Mouse (Mus musculus) mesoderm, embryonic 11.5 days (tissue): ENCODE data around the gene Trim45.

Source experiments
- DNase-seq: peaks from one replicate; pipeline ENCODE4 v3.0.0-alpha.2; 2012; ENCODE audit warnings: low read depth, low spot score

The Trim45 gene

DNA sequence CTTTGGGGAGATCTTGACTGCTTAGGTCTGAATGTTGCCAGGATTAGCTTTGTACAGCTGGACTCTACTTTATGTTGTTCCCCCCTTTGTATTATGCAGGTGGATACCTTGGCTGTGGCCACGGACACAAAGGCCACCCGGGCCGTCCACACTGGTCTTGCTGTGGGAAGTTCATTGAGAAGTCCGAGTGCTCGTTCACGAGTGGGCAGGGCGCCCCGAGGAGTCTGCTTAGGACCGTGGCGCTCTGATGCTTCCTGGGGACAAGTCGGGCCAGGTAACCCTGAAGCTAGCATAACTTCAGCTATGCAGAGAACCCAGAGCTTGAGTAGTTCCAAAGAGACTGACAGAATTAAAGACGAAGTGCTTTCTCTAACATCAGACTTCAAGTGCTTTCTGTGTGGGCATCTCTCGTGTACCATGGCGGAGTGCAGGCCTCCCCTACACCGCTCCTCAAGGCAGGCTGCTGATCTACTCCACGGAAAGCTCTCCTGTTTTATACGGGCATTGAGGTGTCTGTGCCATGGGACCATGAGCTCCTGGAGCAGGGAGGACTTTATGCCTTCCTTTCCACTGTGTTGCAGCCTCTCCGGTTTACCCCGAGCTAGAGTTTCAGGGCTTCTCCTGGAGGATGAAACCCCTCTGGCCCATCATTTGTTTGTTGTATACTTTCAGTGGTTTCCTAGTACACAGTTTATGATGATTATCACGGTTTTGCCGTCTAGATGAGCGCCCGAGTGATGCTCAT, 9.5 kb downstream of the Trim45 start:
- no peak for DNase-seq

DNA sequence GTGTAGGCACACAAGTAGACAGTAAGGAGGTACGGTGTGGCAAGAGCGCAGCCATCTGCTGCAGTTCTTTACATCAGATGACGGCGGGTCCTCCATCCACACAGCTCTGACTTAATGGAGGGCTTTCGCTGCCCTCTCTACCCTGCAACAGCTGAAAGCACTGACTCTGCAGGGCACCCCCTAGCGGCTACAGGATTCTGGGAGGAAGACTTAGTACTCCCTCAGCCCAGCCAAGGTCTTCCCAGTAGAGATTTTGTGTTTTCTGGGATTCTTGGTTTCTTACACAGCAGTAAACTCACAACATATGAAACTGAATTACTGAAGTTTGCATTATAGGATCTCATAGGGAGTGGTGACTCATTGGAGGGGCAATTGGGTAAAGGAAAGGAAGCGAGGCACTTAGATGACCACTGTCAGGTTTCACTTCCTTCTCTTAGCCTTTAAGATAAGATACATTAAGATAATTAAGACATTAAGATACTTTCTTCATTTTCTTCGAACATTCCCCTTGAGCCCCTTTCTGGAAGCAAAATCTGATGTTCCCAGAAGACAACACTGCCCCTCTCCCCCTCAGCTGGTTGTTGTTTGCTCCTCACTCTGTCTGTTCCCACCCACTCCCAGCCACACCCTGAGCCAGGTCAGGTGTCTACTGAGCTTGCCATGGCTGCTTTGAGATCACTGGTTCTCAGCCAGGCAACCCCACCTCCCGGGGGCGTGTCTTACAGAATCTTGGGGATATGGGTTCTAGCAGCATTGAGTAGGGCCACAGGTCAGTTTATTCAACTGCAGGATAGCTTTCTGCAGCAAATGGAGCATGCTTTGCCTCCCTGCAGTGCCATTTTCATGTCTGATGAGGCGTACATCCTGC, 10.3 kb downstream of the Trim45 start:
- DNase-seq = no peak

DNA sequence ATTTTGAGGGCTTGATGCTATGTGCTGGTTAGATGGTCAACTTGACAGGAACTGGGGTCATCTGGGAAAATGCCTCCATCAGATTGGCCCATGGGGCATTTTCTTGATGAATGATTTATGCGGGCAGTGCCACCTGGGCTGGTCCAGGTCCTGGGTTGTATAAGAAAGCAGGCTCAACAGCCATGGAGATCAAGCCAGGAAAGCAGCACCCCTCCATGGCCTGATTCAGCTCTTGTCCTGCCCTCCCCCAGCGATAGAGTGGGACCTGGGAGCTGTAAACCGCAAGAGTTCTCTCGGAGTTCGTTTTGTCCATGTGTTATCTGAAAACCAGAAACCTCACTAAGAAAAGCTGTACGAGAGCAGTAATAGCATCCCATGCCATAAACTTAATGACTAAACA, 13.5 kb downstream of the Trim45 start:
- no peak for DNase-seq

DNA sequence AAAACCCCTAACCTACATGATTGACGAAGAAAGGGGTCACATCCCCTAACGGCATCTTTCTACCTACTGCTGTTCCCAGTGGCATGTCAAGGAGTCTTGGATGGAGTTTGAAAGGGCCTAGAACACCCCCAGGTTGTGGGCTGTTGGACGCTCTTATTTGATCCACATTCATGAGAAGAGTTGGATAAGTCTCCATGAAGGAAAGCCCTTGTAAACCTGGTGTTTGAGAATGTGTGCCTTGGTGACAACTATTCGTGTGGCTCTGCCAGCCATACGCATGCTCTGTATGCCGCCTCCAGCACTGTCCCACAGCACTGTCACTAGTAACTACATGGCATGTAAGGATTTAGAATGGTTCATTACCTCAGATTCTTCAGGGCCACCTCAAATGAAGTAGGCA, 14.2 kb downstream of the Trim45 start:
- no peak for DNase-seq

DNA sequence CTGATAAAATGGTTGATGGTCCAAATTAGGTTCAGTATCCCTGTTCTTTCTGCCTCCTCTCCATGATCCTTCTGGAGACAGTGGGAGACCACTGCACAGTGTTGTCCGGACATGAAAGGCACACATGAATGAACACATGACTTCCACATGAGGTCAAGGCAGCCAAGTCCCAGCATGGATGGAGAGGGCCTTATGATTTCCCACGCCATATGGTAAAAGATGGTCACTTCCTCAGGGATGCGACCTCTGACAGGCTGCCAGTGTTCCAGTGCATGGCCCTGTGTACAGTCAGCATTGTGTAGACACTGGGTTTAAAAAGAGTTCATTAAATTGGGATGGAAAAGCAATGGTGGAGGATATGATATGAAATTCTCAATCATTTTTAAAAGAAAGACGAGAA, 16.2 kb downstream of the Trim45 start:
- DNase-seq = no peak

DNA sequence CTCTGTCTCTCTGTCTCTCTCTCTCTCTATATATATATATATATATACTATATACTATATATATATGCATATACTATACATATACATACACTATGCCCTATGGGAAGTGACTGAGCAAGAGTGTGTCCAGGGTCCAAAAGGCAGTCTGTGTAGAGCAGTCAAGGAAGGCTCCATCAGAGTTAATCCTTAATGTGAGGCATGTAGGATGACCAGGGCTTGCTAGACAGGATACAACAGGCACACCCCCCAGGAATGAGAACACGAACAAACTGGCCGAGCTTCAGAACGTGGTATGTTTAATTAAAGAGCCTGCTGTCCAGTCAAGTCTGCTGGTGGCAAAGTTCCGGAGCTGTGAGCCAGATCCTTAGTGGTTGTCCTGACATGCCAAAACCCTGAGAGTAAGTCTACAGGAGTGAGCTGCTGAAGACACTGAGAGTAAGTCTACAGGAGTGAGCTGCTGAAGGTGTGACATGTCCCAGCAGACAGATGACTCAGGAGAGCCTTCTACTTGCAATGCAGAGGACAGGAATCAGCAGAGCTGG, 18.6 kb downstream of the Trim45 start:
- no peak for DNase-seq

DNA sequence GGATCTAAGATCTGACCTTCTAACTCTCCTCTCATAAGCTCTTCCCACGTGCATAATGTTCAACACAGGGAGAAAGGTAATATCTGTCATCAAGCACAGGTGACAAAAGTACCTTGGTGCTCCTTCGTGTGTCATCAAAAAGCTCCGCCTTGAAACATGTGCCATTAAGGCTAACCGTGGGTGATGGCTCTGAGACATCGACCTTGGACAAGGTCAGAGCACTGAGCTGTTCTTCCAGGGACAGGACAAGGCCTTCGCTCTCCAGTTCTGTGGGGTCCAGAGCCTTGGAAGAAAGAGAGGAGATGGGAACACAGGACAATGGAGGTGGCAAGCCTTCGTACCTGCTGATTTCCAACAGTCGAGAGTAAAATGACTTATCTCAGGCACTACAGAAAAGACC, 25.3 kb downstream of the Trim45 start:
- DNase-seq = no peak

DNA sequence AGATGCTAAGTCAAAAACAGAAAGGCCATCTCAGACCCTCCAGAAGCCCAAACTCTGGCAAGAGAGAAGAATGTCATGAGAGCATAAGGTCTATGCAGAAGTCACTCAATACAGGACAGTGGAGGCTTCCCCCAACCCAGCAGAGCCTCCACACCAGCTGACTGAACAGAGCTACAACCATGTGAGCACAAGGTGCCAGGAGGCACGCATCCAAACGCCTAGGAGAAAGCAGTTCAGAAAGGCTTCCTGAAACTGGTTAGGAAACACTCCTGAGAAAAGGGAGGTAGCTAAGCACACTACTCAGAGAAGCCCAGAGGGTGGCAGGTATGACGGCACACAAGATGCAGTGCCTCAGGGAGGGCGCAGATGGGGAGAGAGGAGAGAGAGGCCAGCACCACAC, 29.5 kb downstream of the Trim45 start:
- no peak for DNase-seq

DNA sequence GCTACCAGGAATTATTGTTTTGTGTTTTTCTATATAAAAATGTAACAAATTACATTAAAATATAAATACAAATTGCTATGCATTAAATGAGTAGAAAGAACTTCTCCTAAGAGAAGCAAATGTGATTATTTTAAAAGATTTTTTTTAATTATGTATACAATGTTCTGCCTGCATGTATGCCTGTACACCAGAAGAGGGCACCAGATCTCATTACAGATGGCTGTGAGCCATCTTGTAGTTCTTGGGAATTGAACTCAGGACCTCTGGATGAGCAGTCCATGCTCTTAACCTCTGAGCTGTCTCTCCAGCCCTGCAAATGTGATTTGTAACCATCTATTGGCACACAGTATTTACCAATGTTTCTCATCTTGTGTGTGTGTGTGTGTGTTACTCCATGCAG, 32.6 kb downstream of the Trim45 start:
- DNase-seq = no peak

DNA sequence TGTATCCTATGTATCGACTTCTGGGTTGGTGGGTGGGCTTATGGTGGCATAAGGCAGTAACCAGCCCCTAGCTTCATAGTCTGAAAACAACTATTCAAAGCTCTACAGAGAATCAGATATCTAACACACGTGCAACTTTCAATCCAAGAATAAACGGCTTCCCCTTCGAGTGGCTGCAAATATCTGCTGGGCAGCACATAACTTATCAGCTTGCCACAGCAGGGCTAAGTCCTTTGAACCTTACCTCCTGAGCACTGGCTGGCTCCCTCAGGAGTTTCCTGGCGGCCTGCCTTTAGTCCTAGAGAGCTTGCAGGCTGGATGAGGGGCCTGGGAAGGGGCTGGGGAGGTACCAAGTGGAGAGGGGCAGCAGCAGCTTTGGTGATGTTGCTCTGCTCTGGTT, 39.0 kb downstream of the Trim45 start:
- DNase-seq = no peak

DNA sequence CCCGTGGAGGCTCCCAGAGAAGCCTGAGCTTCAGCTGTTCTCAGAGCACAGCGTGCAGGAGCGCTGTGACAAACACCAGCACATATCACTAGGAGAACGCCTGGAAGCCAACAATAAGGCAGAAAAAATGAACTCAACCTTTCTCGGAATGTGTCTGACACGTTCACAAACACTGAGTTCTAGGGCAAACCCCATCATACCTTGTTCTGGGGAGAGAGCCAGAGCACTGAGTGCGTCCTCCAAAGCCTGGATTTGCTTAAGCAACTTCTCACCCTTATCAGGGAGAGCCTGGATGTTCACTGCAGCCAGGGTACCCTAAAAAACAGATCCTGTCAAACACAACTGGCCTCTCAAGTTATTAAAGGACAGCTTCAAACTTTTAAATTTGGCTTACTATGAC, 39.5 kb downstream of the Trim45 start:
- no peak for DNase-seq

DNA sequence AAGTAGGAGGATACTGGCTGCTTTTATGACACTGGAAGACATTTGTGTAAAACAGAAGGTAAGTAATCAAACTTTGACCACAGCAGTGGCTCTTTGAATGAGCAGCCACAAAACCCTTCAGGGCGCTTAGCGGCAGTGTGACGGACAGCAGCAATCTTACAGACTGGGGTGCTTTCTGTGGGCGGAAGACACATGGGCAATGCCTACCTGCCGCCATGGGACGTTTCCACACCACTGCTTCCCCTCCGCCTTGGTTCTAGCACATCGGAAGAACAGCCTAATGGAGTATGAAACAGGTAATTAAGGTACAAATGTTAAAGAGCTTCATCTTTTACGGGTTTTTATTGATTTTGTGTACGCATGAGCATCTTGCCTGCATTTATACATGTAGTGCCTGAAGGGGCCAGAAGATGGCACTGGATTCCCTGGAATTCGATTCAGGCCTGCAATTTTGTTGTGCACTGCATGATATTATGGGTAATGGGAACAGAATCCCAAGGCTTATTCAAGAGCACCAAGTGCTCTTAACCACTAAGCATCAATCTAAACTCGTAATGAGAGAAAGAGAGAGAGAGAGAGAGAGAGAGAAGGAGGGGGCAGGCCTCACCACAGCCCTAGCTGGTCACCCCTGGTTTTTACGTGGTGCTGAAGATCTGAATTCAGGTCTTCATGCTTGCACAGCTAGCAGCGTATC, 42.0 kb downstream of the Trim45 start:
- peak; percentile 43 for DNase-seq

DNA sequence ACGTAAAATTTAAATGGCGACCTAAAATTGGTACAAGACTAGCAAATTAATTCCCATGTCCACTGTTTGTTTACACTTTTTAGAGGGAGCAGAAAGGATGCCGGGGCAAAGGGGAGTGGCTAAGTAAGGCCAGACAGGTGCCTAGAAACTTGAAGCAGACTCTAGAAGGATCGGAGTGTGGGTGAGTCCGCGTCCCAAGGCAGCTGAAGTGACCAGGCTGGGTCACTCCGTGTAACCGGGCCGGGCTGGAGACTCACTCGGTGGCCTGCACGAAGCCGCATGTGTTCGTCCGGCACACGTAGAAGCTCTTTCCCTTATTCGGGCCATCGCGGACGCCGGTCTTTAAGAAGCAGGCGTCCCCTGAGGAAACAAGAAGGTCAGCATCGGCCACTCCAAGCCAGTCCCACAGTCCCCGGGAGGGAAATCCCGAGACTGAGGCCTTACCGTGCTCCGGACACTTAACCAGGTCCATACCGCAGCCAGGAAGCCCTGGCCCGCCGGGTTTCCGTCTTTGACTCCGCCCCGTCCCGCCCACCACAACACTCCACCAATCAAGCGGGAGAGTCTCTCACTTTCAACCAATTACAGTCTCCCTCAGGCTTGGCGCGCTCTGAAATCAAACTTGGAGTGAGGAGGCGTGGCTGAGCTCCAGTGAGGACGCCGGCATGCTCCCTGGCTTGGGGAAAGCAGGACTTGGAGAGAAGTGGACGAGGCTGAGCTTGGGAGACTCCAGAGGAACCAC, 47.3 kb downstream of the Trim45 start, which contains the start of gene Ttf2:
Ttf2 (minus strand) TSS at position 488 of the 742 bp plus-strand sequence.
- peak; percentile 96 for DNase-seq

DNA sequence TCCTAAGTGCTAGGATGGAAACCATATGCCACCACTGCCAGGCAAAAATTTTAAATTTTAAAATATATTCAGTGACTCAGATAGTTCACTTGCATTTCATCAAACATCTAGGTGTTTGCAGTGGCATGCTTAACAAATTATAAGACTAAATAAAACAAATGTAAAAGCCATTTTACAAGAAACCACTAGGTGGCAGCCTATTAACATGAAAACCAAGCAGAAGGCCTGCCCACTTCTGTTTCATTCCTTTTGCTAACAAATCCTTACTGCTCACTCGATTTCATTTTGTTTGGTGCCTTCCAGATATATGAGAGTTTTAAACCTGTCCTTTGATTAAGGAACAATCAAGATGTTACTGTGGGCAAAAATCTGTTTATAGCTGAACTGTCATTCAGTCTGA, 51.9 kb downstream of the Trim45 start:
- DNase-seq = peak; percentile 63

DNA sequence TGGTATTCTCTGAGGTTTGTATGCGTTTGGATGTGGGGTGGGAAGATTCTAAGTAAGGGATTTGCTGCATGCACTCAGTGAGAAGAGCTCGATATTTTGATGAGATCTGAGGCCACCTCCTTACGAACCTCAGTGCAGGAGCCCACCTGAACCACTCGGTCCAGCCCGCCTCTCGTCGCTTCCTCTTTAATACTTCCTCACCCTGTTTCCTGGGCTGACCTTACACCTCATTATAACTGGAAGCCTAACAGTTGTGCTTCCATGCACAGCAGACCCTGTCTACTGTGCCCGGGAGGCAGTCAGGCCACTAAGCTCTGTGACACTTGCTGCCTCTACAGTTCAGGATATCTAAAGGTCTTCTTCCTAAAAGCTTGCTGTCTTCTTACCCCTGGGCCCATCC, 57.3 kb downstream of the Trim45 start:
- DNase-seq = no peak
